Mouse (Mus musculus) Muller cell, postnatal 12 days (primary cell): Measurements from ENCODE around the gene Agtpbp1.

Experiments used
- DNase-seq: peaks from one replicate; pipeline ENCODE4 v3.0.0-alpha.2; 2015; ENCODE audit errors: inconsistent ontology term

Gene Agtpbp1

DNA sequence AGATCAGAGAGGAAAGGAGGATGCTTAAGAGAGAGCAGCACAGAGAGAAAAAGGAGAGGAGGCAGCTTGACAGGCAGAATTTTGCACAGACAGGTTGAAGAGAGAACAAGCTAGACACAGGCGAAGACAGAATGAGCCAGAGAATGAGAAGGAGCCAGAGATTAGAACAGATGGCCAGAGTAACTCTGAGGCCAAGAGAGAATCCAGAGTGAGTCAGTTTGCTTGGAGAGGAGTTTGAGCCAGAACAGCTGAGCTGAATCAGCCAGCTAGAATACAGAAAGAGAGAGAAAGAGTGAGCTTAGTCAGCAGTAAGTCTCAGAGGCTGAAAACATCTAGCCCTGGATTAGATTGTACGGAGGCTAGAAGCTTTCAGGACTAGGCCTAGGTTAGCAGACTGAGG is 12.5 kb downstream of the Agtpbp1 start:
- no peak for DNase-seq

GRCm38 (mm10) chr13:59571107-59571506 is 13.9 kb downstream of the Agtpbp1 start:
- no peak for DNase-seq

DNA sequence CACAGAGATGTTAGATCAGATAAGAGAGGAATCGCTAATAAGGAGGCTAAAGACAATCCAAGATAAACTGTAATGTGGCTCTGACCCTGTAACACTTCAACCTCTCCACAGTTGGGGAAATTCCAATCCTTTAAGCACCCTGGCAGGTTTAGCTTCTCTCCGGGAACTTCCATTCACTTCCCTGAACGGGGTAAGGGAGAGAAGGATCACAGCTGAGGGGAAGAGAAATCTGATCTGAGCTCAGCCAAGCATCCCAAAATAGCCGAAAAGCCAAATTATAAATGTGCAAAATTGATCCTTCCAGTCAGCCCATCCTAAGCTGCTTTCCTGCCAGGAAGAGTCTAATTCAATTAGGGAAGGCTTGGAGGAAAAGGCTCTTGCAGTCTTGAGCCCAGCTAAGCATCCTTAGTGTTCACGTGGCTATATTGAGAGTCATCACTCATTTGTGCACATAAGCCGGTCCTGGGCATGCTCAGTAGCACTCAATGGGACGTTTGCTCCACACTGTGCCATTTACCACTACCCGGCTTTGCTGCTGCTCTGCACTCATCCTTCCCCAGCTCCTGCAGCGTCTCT is 19.0 kb downstream of the Agtpbp1 start:
- no peak for DNase-seq

DNA sequence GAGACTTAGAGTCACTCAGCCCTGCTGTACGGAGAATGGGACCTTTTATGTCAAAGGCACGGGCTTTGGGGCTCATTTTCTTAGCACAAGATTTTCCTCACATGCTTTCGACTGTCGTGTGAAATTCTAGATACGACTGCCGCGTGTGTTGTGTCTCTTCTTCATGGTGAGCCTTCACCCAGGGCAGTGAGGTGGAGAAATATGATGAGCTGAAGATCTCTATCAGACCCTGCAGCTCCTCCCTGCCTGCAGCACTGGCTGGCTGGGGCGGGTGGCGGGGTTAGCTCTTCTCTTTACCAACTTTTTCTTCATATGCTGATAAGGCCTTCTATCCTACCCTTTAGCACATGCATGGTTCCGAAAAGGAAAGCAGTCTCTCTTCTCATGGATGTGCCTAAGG is 20.1 kb downstream of the Agtpbp1 start:
- no peak for DNase-seq

- no peak for DNase-seq
Measured at GRCm38 (mm10) chr13:59564505-59564904, 20.5 kb downstream of the Agtpbp1 start.

DNA sequence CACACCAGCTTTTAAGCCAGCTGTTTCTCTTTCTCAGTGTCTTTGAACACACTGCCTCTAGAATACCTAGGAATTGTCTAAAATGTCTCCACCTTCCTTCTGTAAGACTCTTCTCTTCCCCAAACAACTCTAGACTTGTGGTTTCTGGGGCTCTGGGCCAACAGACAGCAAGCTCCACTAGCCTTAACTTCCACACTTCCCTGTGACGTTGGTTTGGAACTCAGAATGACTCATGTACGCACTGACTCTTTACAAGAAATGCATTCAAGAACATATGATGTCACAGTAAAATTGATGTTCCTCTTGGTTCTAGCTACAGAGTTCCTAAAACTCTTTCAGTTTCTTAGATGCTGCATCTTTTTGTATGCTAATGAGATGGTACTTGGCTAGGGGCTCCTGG is 22.6 kb downstream of the Agtpbp1 start:
- DNase-seq, result no peak

- no peak for DNase-seq
Measured at GRCm38 (mm10) chr13:59558776-59559175, 26.3 kb downstream of the Agtpbp1 start.

DNA sequence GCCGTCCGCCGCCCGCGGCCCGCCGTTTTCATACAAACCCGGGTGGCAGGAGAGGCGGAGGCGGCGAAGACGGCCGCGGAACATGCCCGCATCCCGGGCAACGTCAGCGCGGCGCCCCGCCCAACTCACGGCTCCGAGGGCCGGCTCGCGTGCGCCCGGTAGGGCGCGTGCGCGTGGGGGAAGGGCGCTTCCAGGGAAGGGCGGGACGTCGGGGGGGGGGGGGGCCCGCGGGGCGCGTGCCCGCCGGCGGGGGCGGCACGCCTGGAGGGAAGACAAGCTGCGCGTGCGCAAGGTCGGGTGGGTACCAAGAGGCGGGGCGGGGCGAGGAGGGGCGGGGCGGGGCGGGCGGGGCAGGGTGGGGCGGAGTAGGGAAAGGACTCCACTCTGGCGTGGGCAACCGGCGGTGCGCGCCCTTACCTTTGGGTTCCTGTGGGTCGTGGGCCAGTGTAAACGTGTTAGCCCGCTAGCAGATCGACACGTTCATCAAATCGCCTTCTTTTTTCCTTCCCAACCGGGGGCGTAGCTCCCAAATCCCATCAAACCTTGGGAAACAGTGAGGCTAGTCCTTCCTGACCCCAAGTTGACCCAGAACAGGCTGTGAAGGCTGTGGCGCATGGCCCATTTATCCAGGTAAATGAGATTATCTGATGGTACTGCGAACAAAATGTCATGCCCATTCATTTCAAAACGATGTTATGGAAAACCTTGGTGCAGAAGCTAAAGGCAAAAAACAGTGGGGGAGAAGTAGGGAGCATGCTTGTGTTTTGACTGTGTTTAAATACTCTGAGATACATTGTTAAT is 27.6 kb downstream of the Agtpbp1 start:
- peak; percentile 91 for DNase-seq

DNA sequence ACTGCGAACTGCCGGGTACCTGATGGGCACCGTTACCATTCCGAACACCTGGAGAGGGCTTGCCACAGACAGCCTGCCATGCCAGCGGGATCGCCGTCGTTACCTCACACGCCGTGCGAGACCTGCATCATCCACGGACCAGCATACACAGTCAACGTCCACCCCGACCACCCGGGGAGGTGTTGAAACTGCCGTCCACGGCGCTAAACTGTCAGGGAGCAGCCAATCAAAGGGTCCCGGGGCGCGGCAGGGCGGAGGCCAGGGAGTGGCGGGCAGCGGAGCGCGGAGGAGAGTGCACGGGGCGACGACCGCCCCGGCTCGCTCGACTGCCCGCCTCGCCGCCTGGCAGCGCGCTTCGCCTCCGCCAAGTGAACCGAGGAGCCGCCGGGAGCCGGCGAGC is 28.4 kb downstream of the Agtpbp1 start:
- peak; percentile 81 for DNase-seq

GRCm38 (mm10) chr13:59555613-59556192 is 29.3 kb downstream of the Agtpbp1 start:
- no peak for DNase-seq

DNA sequence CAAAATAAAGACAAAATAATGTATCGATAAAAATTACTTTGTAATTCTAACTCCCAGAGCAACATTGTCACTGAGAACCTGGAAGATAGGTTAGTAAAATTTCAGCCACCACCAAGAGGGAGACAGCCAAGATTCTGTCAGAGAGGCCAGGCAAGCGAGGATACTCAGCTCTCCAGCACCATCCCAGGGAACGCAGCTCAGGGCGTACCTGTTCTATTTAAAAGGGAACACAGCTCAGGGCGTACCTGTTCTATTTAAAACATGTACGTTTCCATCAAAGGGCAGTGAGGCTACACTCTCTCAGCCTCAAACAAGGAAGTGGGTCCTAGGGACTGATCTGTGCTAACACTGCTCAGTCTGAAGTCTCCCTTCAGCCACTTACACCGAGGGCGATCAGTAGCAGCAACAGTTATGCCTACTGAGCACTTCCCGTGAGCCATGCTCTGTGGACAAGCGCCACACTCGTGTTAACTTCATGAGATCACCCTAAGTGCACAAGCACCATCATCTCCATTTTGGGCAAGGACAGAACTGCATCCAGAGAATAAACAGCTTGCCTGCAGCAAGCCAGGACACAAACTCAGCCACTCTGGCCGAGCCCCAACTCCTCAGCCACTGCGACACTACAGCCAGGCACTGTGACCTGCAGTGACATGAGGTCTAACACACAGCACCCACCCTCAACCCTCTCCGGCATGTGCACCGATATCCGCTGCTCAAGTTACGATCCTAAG is 30.1 kb downstream of the Agtpbp1 start:
- DNase-seq, result no peak

- DNase-seq, result no peak
Measured at GRCm38 (mm10) chr13:59552751-59553150, 32.3 kb downstream of the Agtpbp1 start.

DNA sequence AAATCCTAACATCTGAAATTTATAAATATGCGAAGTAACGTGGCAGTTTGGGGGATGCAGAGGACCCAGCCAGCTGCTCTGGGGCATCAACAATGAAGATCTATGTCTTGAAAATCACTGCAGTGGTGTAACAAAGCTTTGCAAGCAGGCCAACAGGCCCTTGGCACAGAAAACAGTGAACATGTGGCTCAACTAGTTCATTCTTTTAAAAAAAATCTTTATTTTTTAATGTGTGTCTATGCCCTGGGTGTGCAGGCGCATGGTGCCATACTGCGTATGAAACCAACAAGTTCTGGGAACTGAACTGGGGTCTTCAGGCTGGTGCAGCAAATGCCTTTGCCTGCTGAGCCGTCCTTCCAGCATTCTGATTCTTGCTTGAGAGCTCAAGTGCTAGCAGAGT is 32.7 kb downstream of the Agtpbp1 start:
- DNase-seq, result no peak

DNA sequence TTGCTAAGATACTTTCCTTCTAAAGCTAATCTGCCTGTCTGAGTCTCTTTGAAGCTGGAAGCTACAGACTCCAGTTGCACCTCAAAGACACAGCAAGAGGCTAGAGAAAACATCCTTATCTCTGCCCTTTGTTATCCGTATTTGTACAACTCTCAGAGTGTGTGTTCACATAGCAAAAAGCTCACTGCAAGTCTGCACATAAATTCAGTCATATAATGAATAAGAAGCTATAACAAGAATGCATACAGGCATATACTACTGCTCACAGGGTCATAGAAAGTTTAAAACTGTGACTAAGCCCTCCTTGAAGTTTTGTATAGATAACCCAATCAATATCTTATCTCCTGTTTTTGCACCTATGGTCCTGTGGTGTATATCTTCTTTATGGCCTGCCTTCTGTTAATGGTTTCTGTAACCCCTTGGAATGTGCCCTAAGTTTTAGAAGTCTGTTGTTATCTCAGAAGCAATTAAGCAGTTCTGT is 35.7 kb downstream of the Agtpbp1 start:
- DNase-seq, result no peak

GRCm38 (mm10) chr13:59547716-59548115 is 37.3 kb downstream of the Agtpbp1 start:
- DNase-seq, result no peak

GRCm38 (mm10) chr13:59547091-59547490 is 37.9 kb downstream of the Agtpbp1 start:
- DNase-seq, result no peak

- DNase-seq, result no peak
Measured at GRCm38 (mm10) chr13:59542411-59542810, 42.6 kb downstream of the Agtpbp1 start.

GRCm38 (mm10) chr13:59540030-59540429 is 45.0 kb downstream of the Agtpbp1 start:
- no peak for DNase-seq

- no peak for DNase-seq
Measured at GRCm38 (mm10) chr13:59538661-59539060, 46.4 kb downstream of the Agtpbp1 start.

- no peak for DNase-seq
Measured at GRCm38 (mm10) chr13:59536631-59537030, 48.4 kb downstream of the Agtpbp1 start.

DNA sequence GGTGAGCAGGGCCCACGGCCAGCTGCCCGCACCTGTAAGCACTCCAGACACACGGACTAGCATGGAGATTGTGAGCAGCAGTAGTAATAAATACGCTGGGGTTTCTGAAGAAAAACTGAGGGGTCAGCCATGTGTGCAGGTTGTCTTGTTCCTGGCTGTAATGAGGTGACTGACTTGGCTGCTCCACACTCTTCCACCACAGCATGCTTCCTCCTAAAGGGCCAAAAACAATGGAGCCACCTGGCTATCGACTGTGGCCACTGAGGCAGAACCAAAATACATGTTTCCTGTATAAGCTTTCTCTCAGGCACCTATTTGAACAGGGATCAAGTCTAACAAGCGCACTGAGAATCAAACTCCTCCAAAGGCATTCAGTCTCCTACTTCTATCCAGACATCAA is 49.3 kb downstream of the Agtpbp1 start:
- DNase-seq, result no peak

DNA sequence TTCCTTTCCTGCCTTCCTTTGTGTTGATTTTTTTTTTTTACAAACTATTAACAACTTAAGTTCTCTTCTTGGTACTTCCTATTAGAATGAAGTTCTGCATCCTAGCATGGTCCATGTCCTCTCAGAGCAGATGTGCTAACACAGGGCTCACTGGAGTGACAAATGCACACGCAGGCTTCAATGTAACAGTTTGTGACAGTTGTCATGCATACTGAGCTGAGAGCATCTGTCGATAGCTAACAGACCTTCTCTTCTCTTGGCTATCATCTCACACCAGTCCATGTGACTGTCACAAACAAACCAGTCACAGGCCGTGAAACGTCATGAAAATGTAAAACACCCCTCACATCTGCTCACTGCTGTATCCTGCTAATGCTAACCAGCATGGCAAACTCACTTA is 50.7 kb downstream of the Agtpbp1 start:
- no peak for DNase-seq
